Mouse (Mus musculus) 3T3-L1 (cell line): ENCODE data around the gene Mymk.

Experiments
- DNase-seq: peaks from one replicate; pipeline ENCODE4 v3.0.0-alpha.2; 2015; ENCODE audit warnings: low read depth, low spot score

Gene Mymk

DNA sequence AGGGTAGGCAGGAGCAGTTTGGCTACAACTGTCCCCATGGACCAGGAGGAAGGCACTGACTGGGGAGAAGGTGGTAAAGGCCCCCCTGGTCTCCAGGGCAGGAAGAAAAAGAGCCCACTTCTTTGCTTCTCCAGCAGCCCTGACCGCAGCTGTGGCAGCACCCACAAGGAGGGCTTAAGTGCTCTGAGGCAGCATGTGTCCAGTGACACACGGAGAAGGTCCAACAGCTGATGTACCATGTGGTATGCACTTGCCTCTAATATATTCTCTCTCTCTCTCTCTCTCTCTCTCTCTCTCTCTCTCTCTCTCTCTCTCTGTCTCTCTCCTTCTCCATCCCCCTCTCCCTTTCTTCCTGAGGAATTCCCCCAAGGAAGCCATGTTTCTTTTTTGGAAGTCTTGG lies at the start of gene Mymk:
Gene Mymk (minus strand): TSS at position 202 of the 400 bp plus-strand sequence.
- no peak for DNase-seq

- peak; percentile 9 for DNase-seq
Observed at GRCm38 (mm10) chr2:27120241-27120641, 48.3 kb upstream of the Mymk start.

GRCm38 (mm10) chr2:27119766-27120165 lies 47.8 kb upstream of the Mymk start:
- no peak for DNase-seq

GRCm38 (mm10) chr2:27118452-27118851 lies 46.5 kb upstream of the Mymk start:
- no peak for DNase-seq

- DNase-seq = no peak
Observed at GRCm38 (mm10) chr2:27114169-27114568, 42.2 kb upstream of the Mymk start.

GRCm38 (mm10) chr2:27112585-27112984 lies 40.6 kb upstream of the Mymk start:
- DNase-seq = no peak

- no peak for DNase-seq
Observed at GRCm38 (mm10) chr2:27109052-27109451, 37.1 kb upstream of the Mymk start.

GRCm38 (mm10) chr2:27108144-27108543 lies 36.2 kb upstream of the Mymk start:
- DNase-seq = no peak

GRCm38 (mm10) chr2:27106816-27107215 lies 34.8 kb upstream of the Mymk start:
- no peak for DNase-seq

DNA sequence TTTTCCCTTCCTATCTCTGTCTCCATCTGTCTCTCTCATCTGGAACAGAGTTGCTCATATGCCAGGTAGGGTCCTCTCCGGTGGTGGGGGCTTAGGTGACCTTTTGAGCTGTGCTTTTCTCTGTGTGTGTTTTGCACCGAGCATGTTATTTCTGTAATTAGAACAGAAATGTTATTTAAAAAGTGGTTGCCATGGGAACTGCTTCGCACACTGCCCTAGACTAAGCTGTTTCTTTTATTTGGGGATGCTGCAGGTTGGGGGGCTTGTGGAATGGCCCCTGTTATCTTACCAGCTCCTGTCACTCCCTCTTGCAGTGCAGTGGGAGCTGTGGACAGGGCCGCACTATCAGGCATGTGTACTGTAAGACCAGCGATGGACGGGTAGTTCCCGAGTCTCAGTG lies 31.6 kb upstream of the Mymk start:
- DNase-seq = no peak

DNA sequence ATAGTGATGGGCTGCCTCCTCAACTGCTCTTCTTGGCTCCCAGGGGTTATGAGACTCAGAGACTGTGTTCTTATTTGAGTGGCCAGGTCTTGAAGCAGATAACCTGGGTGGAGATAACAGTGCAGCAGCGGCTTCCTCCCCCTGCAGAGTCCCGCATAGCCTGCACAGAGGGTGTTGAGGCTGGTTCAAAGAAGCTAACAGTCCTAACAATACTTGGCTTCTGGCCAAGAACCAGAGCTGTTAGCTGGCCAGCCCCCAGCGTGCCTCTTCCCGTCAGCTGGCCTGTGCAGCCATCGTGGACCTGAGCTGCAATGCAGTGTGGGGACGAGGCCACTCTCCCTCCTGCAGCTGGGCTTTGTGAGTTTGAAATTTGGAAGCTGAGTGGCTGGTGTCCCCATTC lies 25.8 kb upstream of the Mymk start:
- peak; percentile 44 for DNase-seq

GRCm38 (mm10) chr2:27097241-27097656 lies 25.3 kb upstream of the Mymk start:
- DNase-seq = peak; percentile 80

DNA sequence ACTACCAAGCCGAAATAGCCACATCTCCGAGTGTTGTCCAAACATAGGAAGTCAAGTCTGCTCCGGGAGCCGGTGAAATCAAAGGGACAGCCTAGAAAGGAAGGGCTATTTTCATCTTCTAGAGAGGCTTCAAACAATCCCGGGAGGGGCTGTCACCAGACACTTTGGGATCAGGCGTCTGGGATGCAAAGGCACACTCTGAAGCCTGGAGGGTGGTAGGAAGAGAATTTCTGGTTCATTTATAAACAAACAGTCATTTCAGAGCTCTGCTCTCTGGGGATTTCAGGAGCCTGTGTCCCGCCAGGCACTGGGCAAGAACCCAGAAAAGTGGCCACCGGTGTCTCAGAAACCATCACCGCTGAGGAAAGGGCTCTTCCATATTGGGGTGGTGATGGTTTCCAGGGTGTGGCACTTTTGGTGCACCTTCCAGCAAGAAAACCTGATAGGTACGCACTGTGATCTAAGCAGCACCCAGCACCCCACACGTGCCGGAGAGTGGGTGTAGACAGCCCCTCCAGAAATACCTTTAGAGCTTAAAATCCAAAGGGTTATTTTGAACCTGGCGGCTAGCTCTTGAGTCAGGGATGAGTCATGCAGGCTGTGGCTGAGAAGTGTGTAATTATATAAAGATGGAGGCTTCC lies 24.5 kb upstream of the Mymk start:
- DNase-seq = peak; percentile 83

DNA sequence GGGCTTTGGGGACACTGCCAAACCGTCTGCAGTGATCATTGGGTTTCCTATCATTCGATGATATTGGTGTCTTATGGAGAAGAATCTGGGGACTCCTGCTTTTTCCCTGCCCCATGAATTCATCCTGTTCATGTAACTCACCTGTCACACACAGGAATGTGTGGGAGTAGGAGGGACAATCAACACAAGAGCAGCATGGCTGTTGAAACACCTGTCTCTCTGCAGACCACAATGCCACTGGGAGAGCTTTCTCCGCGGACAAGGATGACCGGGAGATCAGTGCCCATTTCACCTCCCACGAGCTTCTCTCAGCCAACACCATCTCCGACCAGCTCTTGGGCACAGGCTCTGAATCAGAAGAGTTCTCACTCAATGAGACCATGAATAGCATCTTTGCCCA lies 23.2 kb upstream of the Mymk start:
- no peak for DNase-seq

DNA sequence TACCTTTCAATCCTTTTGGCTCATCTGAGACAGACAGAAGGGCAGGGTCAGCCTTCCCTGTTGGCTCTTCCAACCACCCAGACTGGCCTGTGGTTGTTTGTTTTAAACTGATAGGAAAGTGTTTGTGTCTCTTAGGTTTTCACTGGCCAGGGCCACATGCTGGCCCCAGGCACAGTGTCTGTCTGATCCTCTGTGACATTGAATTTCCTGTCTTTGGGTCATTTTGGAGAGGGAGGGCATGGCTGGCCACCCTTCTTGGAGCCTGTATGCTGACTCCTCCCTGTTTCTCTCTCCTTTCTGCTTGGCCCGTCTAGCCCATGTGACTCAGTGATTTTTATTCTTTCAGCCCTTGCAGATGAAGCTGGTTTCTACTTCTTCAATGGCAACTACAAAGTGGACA lies 17.3 kb upstream of the Mymk start:
- no peak for DNase-seq

DNA sequence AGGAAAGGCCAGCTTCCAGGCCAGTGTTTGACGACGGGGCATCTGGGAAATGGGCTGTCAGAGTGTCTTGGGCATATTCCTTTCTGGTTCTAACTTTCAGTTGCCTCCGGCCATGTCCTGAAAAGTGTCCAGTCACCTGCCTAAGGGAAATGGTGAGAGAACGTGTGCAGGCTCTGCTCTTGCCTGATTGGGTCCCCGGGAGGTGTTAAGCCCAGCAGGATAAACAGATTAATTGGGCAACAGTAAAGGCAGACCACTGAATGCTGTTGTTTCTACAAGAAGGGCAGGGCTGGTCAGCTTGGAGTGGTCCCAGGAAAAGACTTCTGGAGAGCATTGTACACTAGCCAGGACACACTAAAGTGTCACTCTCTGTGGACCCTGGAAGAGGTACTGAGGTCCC lies 16.7 kb upstream of the Mymk start:
- DNase-seq = no peak

GRCm38 (mm10) chr2:27088071-27088644 lies 16.2 kb upstream of the Mymk start:
- no peak for DNase-seq

DNA sequence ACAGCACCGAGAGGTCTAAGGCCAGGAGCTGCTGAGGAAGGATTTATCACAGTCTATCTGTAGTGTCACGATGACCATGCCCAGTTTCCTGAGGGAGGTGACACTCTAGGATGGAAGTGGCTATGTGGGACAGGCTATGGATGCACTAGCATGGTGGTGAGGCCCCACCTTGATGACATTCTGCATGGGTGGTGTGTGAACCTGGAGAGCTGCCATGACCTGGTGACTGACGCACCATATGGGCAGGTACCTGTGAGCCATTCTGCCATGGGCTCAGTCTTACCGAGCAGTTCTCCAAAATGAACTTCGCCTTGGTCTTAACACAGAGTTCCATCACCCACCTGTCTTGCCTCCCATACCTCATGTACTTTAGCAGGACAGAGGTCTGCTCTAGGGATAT lies 15.6 kb upstream of the Mymk start:
- DNase-seq = no peak

DNA sequence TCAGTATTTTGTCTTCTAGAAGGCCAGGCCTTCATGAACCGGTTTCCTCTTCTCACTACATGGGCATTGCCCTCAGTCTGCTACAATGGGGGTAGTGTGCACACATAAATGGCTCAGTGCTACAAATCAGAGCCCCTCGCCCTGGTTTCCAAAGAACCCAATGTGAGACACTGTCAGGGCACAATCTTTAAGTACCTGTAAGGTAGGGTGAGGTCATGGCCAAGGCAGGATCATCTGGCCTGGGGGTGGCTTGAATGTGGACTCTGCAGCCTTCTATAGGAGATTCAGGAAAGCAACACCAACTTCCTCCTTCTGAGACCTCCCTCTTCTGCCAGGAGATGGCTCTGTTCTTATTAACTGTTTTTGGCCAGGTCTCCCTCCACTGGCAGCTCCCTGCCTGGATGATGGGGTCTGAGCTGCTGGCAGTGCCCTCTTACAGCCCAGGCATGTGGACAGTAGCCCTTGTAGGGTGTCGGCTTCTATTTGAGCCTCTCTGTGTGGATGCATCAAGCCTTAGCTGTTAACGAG lies 14.6 kb upstream of the Mymk start:
- DNase-seq = no peak

DNA sequence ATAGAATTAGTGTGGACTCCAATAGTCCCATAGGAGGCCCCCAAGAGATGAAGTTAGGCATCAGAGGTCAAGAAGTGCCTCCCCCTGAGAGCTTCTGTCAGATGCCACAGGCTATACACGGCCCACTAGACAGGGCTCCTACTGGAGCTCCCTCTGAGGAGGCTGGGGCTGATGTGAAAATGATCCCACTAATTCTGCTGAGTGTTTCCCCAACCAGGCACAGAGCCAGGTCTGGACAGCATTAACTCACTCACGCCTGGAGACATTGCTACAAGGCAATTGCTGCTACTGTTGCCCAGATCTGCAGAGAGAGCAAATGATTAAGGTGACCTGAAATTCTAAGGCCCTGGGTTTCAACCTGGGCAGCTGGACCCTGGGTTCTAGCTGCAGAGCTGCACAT lies 13.8 kb upstream of the Mymk start:
- DNase-seq = peak; percentile 38

GRCm38 (mm10) chr2:27084963-27085362 lies 13.0 kb upstream of the Mymk start:
- DNase-seq = no peak

GRCm38 (mm10) chr2:27083761-27084475 lies 11.9 kb upstream of the Mymk start:
- DNase-seq = no peak

DNA sequence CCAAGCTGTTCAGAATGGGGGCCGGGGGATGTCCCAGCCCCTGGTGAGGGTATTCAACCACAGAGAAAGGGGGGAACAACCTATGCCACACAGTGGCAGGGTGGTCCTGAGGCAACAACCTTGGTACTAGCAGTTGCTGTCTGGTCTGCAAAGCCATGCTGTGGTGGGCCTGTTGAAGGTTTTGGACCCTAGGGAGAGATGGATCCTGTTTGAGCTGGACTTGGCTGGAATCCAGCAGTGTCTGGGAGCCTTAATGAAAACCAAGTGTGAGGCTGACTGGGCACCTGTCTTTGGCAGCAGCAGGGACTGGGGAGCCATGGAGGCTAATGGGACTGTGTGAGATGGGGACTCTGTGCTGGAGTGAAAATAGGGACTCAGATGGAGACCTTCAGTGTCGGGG lies 7.7 kb upstream of the Mymk start:
- peak; percentile 69 for DNase-seq
